Comparison of ENCODE assay signal across 8 mouse cellular contexts in the genomic region with DNA sequence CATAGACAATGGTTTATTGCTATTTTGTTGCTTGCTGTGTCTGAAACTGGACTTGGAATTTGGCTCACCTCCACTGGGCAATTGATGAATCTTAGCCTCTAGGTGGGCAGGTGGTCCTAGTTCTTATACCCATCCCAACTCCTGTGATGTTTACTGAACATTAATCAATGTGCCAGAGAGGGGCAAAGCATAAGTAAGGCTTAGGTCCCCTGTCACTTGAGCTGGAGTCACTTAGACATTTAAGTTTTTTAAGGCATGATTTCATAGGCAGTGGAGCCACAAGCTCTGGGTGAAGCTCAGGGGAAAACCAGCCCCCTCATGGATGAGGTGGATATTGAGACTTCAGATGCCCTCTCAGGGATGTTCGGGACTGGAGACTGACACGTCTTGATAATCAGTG. TPM values are rescaled to one million over a fixed set of nuclear protein-coding genes. Genes with fewer than 3 reads are reported as not detected.
A peak's percentile ranks its signal among the peaks of the same experiment; 100 is the strongest.
DNase-seq lines count a peak whose midpoint lies in the region; ATAC-seq and TF ChIP-seq lines count a peak whose summit lies in the region.

A gene (plus strand): TSS at position 301 of the 400 bp plus-strand sequence.

- peak within 1 kb of the TSS; percentile 80 for H3K4me3 ChIP-seq in erythroblast, embryonic 14.5 days (replicated peaks)
- peak within 1 kb of the TSS; percentile 100 for H3K4me3 ChIP-seq in gastrocnemius, adult 2 months
- peak within 1 kb of the TSS; percentile 73 for H3K4me3 ChIP-seq in hindbrain, postnatal 0 days (ENCODE audit: low read length)
- peak within 1 kb of the TSS; percentile 93 for H3K4me3 ChIP-seq in macrophage (ENCODE audit: inconsistent target)

- CTCF ChIA-PET in Patski (lab: Charles Lee): interaction anchor here (1.3 kb wide), 1 partner anchor 24 kb away, joined by 5 read pairs; no protein-coding TSS in a partner anchor

- no peak for DNase-seq in Patski (ENCODE audit: low read depth, low spot score)
- no peak for DNase-seq in gastrocnemius, adult 2 months
- DNase-seq in hindbrain, postnatal 0 days (ENCODE audit: low spot score): no peak
- no peak for DNase-seq in urinary bladder, postnatal 36 days (ENCODE audit: low spot score in 2 of 2)
- no peak for DNase-seq in ovary, postnatal 36 days (ENCODE audit: low spot score)

- H3K9ac ChIP-seq in hindbrain, postnatal 0 days (replicated peaks; ENCODE audit: low read length): peak within 1 kb of the TSS; percentile 93

- intact Hi-C loops in gastrocnemius, adult 2 months (cut with DNase I): no loop called here

- H3K9me3 ChIP-seq in erythroblast, embryonic 14.5 days (ENCODE audit: control insufficient read depth, low read length): peaks cover 5% of the 10 kb centered on the region; the same call in 1 of the 2 replicates
- no peaks in the 10 kb centered on the region for H3K9me3 ChIP-seq in hindbrain, postnatal 0 days (ENCODE audit: low read length)

- peaks cover 73% of the 10 kb centered on the region for H3K36me3 ChIP-seq in erythroblast, embryonic 14.5 days (ENCODE audit: control insufficient read depth)
- H3K36me3 ChIP-seq in hindbrain, postnatal 0 days (ENCODE audit: insufficient read depth, low read length): peaks cover 68% of the 10 kb centered on the region
- peaks cover 29% of the 10 kb centered on the region for H3K36me3 ChIP-seq in macrophage (ENCODE audit: inconsistent target)

- TF ChIP-seq CTCF in Patski (IDR thresholded peaks at IDR 0.05): no peak
- no peak for TF ChIP-seq CTCF in gastrocnemius, adult 2 months (IDR thresholded peaks at IDR 0.05)
- no peak for TF ChIP-seq CTCF in hindbrain, postnatal 0 days (IDR thresholded peaks at IDR 0.05; ENCODE audit: low read depth)

- POLR2A ChIA-PET in Patski (lab: Charles Lee): interaction anchor here (0.7 to 1.1 kb wide), 2 partner anchors 8 to 242 kb away, joined by 4 read pairs; no protein-coding TSS in a partner anchor

- H3K27ac ChIP-seq in gastrocnemius, adult 2 months: peak within 1 kb of the TSS; percentile 89
- H3K27ac ChIP-seq in hindbrain, postnatal 0 days: peak within 1 kb of the TSS; percentile 81
- peak within 1 kb of the TSS; percentile 78 for H3K27ac ChIP-seq in macrophage

- H3K27me3 ChIP-seq in erythroblast, embryonic 14.5 days (ENCODE audit: control insufficient read depth): no peaks in the 10 kb centered on the region
- H3K27me3 ChIP-seq in Patski: no peaks in the 10 kb centered on the region
- no peaks in the 10 kb centered on the region for H3K27me3 ChIP-seq in hindbrain, postnatal 0 days (ENCODE audit: insufficient read depth, low read length)

- in situ Hi-C loops in Patski (cut with MboI; ENCODE audit: low pct_unique_long_range_greater_than_20kb): no loop called here

- peaks cover 15% of the 10 kb centered on the region; the same call in 1 of the 2 replicates for H3K79me2 ChIP-seq in macrophage (ENCODE audit: inconsistent target)

- WGBS in hindbrain, postnatal 0 days: 3% methylated on average over 2 of the region's 2 CpGs
- 0% methylated on average over 2 of the region's 2 CpGs for WGBS in macrophage (ENCODE audit: missing documents)

- peaks cover 19% of the 10 kb centered on the region for H3K4me1 ChIP-seq in erythroblast, embryonic 14.5 days (ENCODE audit: control insufficient read depth)
- peaks cover 6% of the 10 kb centered on the region; the same call in 1 of the 2 replicates for H3K4me1 ChIP-seq in hindbrain, postnatal 0 days (ENCODE audit: insufficient read depth, low read length)

- ATAC-seq in erythroblast, adult 5-6 weeks (replicated peaks; ENCODE audit: low FRiP score, poor library complexity, severe bottlenecking): no peak
- ATAC-seq in Patski: no peak
- ATAC-seq in hindbrain, postnatal 0 days: no peak

- peak within 1 kb of the TSS; percentile 91 for H3K4me2 ChIP-seq in hindbrain, postnatal 0 days (ENCODE audit: low read depth, low read length)

RNA-seq across cellular contexts. Expression of the gene that starts here (rescaled TPM):
- 0.69 and 1.1 TPM in 2 replicates for polyA plus RNA-seq in erythroblast, embryonic 14.5 days (2012)
- total RNA-seq in erythroblast, adult 5-6 weeks (2015; ENCODE audit: low replicate concordance): 5.0 and 6.9 TPM in 2 replicates
- total RNA-seq in erythroblast, adult 5-6 weeks (2017; ENCODE audit: low replicate concordance): 0.51 and 2.2 TPM in 2 replicates
- polyA plus RNA-seq in Patski (2021) (57.9 TPM), macrophage (2018) (17.1 to 56.6 TPM (median 39.4 TPM) in 3 replicates)
- 10 to 100 TPM; 10.5 to 13.7 TPM for total RNA-seq in gastrocnemius, adult 2 months (2021)
- 29.8 and 43.0 TPM in 2 replicates for total RNA-seq in hindbrain, postnatal 0 days (2014; rRNA removed)
- 119 and 121 TPM in 2 replicates for polyA plus RNA-seq in hindbrain, postnatal 0 days (2015; fragmentation: Nextera tagmentation; extraction: Ambion mirVana)
- 10 to 100 TPM; 12.9 to 50.6 (median 28.1) TPM for total RNA-seq in macrophage (2018; cell fraction: chromatin; rRNA removed)
- 10 to 100 TPM; 24.5 to 63.6 (median 37.5) TPM for total RNA-seq in macrophage (2018; cell fraction: cytosol; rRNA removed)
- 10 to 100 TPM; 14.8 to 50.2 (median 28.0) TPM for total RNA-seq in macrophage (2018; cell fraction: nucleus; rRNA removed)
